Mouse (Mus musculus): ENCODE data around the gene Abca17. TPM values are rescaled to one million over a fixed set of nuclear protein-coding genes. Genes with fewer than 3 reads are reported as not detected.

The Abca17 gene
- polyA plus RNA-seq, 1 experiment, result not detected

- no peak overlapping the region for H3K27ac ChIP-seq (replicated peaks; ENCODE audit: low read depth, low read length)
- peaks cover 7% of the 10 kb centered on the region for H3K4me1 ChIP-seq (ENCODE audit: control insufficient read depth, insufficient read depth, insufficient read length, low read length)
- H3K4me3 ChIP-seq (ENCODE audit: insufficient read depth, low read depth, low read length), result no peak overlapping the region
These were observed 8.1 kb upstream of the Abca17 start for GRCm38 (mm10) chr17:24359006-24359405.

GRCm38 (mm10) chr17:24355284-24355683 is 4.4 kb upstream of the Abca17 start:
- Histone ChIP-seq H3K4me3 (ENCODE audit: insufficient read depth, low read depth, low read length) (no peak overlapping the region), H3K27ac (replicated peaks; ENCODE audit: low read depth, low read length) (no peak overlapping the region), H3K4me1 (ENCODE audit: control insufficient read depth, insufficient read depth, insufficient read length, low read length) (peaks cover 7% of the 10 kb centered on the region)

DNA sequence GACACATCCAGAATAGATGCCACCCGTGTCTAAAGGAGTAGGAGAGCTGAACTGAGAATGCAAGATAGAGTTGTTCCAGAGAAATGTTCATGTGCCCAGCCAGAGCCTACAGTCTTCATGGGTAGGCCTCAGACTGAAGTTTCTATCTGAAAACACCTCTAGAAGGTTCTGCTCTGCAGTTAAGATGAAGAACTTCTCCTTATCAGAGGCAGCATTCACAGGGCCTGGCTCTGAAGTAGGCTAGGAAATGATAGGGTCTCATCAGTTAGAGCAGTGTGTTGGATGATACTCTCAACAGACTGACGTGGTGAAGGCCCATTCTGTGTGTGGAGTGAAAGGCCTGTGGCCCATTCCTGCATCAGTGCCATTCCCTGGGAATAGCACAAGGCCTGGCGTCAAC is 3.1 kb upstream of the Abca17 start:
- no peak overlapping the region for H3K4me3 ChIP-seq (ENCODE audit: insufficient read depth, low read depth, low read length)
- H3K27ac ChIP-seq (replicated peaks; ENCODE audit: low read depth, low read length), result no peak overlapping the region
- H3K4me1 ChIP-seq (ENCODE audit: control insufficient read depth, insufficient read depth, insufficient read length, low read length), result peaks cover 7% of the 10 kb centered on the region

- peak overlapping the region; percentile 72 for H3K4me3 ChIP-seq (ENCODE audit: insufficient read depth, low read depth, low read length)
- H3K27ac ChIP-seq (replicated peaks; ENCODE audit: low read depth, low read length), result peak overlapping the region; percentile 21; the same call in 1 of the 2 replicates
- H3K4me1 ChIP-seq (ENCODE audit: control insufficient read depth, insufficient read depth, insufficient read length, low read length), result peaks cover 7% of the 10 kb centered on the region
These were observed 1.7 kb upstream of the Abca17 start for GRCm38 (mm10) chr17:24352370-24353194.

GRCm38 (mm10) chr17:24351760-24352357 is 991 bp upstream of the Abca17 start, which contains the start of gene Abca3:
TSS of gene Abca3 (plus strand) at chr17:24351950.
- H3K4me1 ChIP-seq (ENCODE audit: control insufficient read depth, insufficient read depth, insufficient read length, low read length), result peaks cover 7% of the 10 kb centered on the region
- H3K27ac ChIP-seq (replicated peaks; ENCODE audit: low read depth, low read length), result peak within 1 kb of the TSS; percentile 21; the same call in 1 of the 2 replicates
- H3K4me3 ChIP-seq (ENCODE audit: insufficient read depth, low read depth, low read length), result peak within 1 kb of the TSS; percentile 72

DNA sequence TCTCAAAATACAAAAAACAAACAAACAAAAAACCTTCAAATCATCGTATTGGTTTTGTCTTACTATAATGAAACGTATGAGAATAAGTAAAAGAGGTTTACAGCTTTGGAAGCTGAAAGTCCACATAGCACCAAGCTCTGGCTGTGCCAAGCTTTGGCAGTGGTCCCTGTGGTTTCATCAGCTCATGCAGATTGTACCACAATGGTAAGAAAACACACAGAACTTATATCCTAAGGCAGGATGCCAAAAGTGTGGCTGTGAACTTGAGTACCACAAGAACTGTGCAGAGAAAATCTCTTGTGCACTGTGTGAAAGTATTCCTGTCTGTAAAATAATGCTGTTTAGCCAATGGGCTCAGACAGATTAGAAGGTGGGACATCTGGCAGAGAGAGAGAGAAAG is 1.7 kb downstream of the Abca17 start:
- H3K4me1 ChIP-seq (ENCODE audit: control insufficient read depth, insufficient read depth, insufficient read length, low read length), result peaks cover 2% of the 10 kb centered on the region
- no peak overlapping the region for H3K27ac ChIP-seq (replicated peaks; ENCODE audit: low read depth, low read length)
- no peak overlapping the region for H3K4me3 ChIP-seq (ENCODE audit: insufficient read depth, low read depth, low read length)

- no peaks in the 10 kb centered on the region; the same call in 1 of the 2 replicates for H3K4me1 ChIP-seq (ENCODE audit: control insufficient read depth, insufficient read depth, insufficient read length, low read length)
- no peak overlapping the region for H3K4me3 ChIP-seq (ENCODE audit: insufficient read depth, low read depth, low read length)
- H3K27ac ChIP-seq (replicated peaks; ENCODE audit: low read depth, low read length), result no peak overlapping the region
These were observed 4.0 kb downstream of the Abca17 start for GRCm38 (mm10) chr17:24346831-24347230.

- Histone ChIP-seq H3K4me3 (ENCODE audit: insufficient read depth, low read depth, low read length) (peak overlapping the region; percentile 39), H3K4me1 (ENCODE audit: control insufficient read depth, insufficient read depth, insufficient read length, low read length) (no peaks in the 10 kb centered on the region), H3K27ac (replicated peaks; ENCODE audit: low read depth, low read length) (no peak overlapping the region; the same call in 1 of the 2 replicates)
These were observed 6.2 kb downstream of the Abca17 start for GRCm38 (mm10) chr17:24344672-24345071.

DNA sequence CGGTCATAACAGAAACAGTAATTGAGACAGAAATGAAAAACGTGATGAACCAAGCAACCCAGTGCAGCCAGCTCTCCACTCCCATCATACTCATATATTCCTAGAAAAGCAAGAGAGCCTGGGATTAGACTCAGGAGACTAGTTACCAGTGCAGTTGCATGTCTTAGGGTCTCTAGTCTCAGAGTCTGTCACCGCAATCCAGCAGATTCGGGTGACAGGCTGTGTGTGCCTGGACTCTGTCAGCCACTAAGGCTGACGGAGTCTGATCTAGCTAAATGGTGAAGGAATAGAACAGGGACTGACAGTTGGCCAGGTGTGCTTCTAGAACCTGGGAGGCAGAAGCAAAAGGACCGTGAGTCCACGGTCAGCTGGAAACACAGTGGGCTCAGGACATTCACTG is 23.2 kb downstream of the Abca17 start:
- no peaks in the 10 kb centered on the region for H3K4me1 ChIP-seq (ENCODE audit: control insufficient read depth, insufficient read depth, insufficient read length, low read length)
- no peak overlapping the region for H3K27ac ChIP-seq (replicated peaks; ENCODE audit: low read depth, low read length)
- no peak overlapping the region for H3K4me3 ChIP-seq (ENCODE audit: insufficient read depth, low read depth, low read length)

GRCm38 (mm10) chr17:24325051-24325450 is 25.8 kb downstream of the Abca17 start:
- H3K4me3 ChIP-seq (ENCODE audit: insufficient read depth, low read depth, low read length), result no peak overlapping the region
- H3K4me1 ChIP-seq (ENCODE audit: control insufficient read depth, insufficient read depth, insufficient read length, low read length), result no peaks in the 10 kb centered on the region
- H3K27ac ChIP-seq (replicated peaks; ENCODE audit: low read depth, low read length), result no peak overlapping the region

- Histone ChIP-seq H3K4me3 (ENCODE audit: insufficient read depth, low read depth, low read length) (no peak overlapping the region), H3K27ac (replicated peaks; ENCODE audit: low read depth, low read length) (no peak overlapping the region), H3K4me1 (ENCODE audit: control insufficient read depth, insufficient read depth, insufficient read length, low read length) (no peaks in the 10 kb centered on the region)
These were observed 30.0 kb downstream of the Abca17 start for GRCm38 (mm10) chr17:24320826-24321225.

DNA sequence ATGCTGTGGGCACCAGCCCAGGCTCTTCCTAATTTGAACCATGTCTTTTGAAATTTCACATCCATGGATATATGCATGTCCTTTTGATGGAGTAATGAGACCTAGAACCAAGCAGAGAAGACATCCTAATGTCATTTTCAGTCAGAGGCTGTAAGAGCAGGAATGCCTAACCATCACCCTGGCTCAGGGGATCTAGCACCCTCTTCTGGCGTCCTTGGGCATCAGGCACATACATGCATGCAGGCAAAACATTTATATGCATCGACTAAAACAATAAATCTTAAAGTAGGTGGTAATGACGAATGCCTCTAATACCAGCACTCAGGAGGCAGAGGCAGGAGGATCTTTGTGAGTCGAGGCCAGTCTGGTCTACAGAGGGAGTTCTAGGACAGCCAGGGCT is 43.4 kb downstream of the Abca17 start:
- H3K4me3 ChIP-seq (ENCODE audit: insufficient read depth, low read depth, low read length), result no peak overlapping the region
- no peaks in the 10 kb centered on the region for H3K4me1 ChIP-seq (ENCODE audit: control insufficient read depth, insufficient read depth, insufficient read length, low read length)
- no peak overlapping the region for H3K27ac ChIP-seq (replicated peaks; ENCODE audit: low read depth, low read length)

DNA sequence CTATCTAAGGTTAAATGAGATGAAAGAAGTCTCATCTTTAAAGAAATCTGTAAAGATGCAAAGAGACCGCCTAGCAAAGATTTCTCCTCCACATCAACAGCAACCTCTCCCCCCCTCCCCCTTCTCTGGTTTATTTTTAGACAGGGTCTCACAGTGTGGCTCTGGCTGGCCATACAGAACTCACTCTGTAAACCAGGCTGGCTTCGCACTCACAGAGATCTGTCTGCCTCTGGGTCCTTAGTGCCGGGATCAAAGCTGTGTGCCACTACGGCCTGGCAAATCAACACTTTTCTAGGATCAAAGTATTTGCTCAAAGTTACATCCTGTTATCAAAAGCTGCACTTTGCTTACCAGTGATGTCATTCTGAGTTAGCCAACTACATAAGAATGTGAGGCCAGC is 50.2 kb downstream of the Abca17 start:
- Histone ChIP-seq H3K4me1 (ENCODE audit: control insufficient read depth, insufficient read depth, insufficient read length, low read length) (no peaks in the 10 kb centered on the region), H3K27ac (replicated peaks; ENCODE audit: low read depth, low read length) (no peak overlapping the region), H3K4me3 (ENCODE audit: insufficient read depth, low read depth, low read length) (no peak overlapping the region)

GRCm38 (mm10) chr17:24289338-24289737 is 61.5 kb downstream of the Abca17 start:
- Histone ChIP-seq H3K4me3 (ENCODE audit: insufficient read depth, low read depth, low read length) (no peak overlapping the region), H3K27ac (replicated peaks; ENCODE audit: low read depth, low read length) (no peak overlapping the region), H3K4me1 (ENCODE audit: control insufficient read depth, insufficient read depth, insufficient read length, low read length) (no peaks in the 10 kb centered on the region)

- H3K27ac ChIP-seq (replicated peaks; ENCODE audit: low read depth, low read length), result no peak overlapping the region
- H3K4me1 ChIP-seq (ENCODE audit: control insufficient read depth, insufficient read depth, insufficient read length, low read length), result no peaks in the 10 kb centered on the region
- H3K4me3 ChIP-seq (ENCODE audit: insufficient read depth, low read depth, low read length), result no peak overlapping the region
These were observed 62.4 kb downstream of the Abca17 start for GRCm38 (mm10) chr17:24288477-24288876.

DNA sequence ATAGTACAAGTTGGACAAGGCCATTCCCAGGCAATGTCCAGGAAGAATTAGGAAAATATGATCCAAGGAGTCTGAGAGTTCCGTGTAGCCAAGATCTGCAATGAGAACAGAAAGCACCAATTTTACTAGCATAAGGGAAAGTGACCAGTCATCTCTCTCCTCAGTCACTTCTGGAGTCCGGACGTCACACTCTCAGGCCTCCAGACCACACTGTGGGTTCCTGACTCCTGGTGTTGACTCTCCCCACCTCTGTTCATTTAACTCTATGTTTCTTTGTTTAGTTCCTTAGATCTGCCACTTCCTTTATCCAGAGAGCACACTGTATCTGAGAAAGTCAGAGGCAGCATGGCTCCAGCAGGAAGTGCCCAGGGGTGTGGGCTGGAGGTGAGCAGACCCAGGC is 65.2 kb downstream of the Abca17 start:
- no peaks in the 10 kb centered on the region for H3K4me1 ChIP-seq (ENCODE audit: control insufficient read depth, insufficient read depth, insufficient read length, low read length)
- no peak overlapping the region for H3K27ac ChIP-seq (replicated peaks; ENCODE audit: low read depth, low read length)
- H3K4me3 ChIP-seq (ENCODE audit: insufficient read depth, low read depth, low read length), result no peak overlapping the region
